Mouse (Mus musculus) gastrocnemius, adult 18-20 months (tissue): ENCODE measurements around the gene Pard3. TPM values are rescaled to one million over a fixed set of nuclear protein-coding genes. Genes with fewer than 3 reads are reported as not detected.

Source experiments
- DNase-seq: peaks from one replicate; pipeline ENCODE4 v3.0.0; 2021; ENCODE audit warnings: low spot score
- long read RNA-seq, 2 experiments: library from polyadenylated mRNA; stranded (forward); transcript quantifications; one replicate each; pipeline ENCODE4 v2.0.0; 2021
- total RNA-seq, 2 experiments: library from RNA; stranded (reverse); gene quantifications; 2 replicates each; pipeline ENCODE4 v1.2.3; 2021

Pard3 gene
- 10 to 100 TPM; 27.7 to 28.5 TPM for total RNA-seq
- long read RNA-seq, experiment 1, full-length matches to known transcripts, result 2 of 16 reads
- long read RNA-seq, experiment 1, partial matches to known transcripts, result 3 of 16 reads
- long read RNA-seq, experiment 1, other reads (novel, unspliced or antisense), result 11 of 16 reads
- long read RNA-seq, experiment 2, full-length matches to known transcripts, result 7 of 21 reads
- long read RNA-seq, experiment 2, partial matches to known transcripts, result 6 of 21 reads
- long read RNA-seq, experiment 2, other reads (novel, unspliced or antisense), result 8 of 21 reads

DNA sequence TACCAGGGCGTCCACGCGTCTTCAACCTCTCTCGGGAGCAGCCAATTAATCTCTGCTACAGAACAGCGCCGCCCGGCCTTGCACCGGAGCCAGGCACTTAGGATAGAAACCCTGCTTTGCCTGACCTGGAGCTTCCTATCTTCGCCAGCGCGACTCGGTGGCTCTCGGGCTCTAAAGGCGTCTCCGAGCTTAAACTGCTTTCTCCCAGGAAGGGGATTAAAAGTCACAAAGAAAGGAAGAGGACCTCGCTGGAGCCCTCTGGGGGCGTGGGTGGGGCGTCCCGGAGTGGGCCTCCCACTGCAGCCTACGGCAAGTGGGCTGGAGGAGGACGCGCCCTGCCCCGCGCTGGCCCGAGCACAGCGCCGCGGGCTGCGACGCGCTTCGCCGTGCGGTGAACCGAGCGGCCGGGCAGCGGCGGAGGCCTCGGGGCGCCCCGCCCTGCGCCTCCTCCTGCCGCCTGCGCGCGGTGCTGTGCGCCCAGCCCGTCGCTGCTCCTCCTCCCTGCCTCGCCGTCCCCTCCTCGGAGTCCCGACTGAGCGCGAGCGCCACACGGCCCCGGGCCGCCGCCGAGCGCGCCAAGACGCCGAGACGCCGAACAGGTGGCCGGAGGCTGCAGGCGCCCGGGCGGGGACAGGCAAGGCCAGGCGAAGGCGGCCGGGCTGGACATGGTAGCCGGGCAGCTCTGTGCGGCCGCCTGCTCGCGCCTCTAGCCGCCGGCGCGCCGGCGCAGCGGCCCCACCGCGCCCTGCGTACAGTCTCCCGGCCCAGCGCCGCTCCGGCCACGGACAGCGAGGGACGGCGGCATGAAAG, at the start of gene Pard3:
Pard3 (plus strand) TSS at position 343 of the 810 bp plus-strand sequence.
- DNase-seq, result peak; percentile 75

DNA sequence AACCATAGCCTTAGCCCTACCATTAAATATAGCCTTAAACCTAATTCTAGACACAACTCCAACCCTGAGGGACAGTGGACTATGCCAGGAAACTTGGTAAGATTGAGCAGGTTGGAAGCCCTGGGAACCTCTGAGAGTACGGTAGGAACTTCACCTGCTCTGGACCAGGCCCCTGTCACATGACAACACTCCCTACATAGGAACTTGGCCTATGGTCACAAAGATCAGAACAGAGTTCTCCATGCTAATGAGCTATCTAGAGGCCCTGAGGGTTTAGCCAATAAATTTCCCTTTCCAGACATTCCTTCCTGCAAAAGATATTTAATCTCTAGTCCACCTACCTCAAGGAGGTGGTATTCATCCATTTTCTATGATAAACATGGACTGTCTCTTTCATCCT, 41.9 kb upstream of the Pard3 start:
- no peak for DNase-seq

GRCm38 (mm10) chr8:127025256-127025717, 38.4 kb upstream of the Pard3 start:
- DNase-seq, result no peak

DNA sequence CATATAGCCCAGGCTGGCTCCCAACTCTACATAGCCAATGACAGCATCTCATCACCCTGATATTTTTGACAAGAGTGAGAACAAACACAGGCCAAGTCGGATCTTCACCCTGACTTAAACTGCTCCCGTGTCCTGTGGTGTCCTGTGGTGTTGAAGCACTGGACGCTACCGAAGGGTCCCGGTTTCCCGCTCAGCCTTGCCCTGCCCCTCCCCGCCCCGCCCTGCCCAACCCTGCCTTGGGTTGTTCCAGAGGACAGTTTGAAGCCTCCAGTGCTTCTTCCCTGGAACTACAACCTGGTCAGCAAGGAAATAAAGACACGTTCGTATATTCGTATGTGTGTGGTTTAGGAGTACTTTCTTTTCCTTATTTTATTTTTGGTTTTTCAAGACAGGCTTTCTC, 37.9 kb upstream of the Pard3 start:
- DNase-seq, result no peak

DNA sequence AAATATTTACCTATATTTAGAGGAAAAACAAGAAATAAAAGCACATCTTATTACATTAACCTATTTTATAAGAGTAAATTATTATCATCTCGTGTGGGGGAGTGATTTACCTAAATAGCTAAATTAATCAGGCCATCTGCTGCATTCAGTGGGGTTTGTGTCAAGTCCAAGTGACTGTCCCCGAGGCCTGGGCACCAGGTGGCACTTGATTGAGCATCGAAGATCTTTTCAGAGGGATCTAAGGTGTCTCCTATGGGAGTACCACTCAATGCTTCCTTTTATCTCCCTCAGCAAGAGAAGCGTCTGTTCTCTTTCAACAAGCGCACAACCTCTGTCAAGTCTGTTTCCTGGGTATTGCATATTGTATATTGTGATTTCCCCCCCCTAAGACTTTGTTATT, 32.2 kb upstream of the Pard3 start:
- DNase-seq, result no peak

DNA sequence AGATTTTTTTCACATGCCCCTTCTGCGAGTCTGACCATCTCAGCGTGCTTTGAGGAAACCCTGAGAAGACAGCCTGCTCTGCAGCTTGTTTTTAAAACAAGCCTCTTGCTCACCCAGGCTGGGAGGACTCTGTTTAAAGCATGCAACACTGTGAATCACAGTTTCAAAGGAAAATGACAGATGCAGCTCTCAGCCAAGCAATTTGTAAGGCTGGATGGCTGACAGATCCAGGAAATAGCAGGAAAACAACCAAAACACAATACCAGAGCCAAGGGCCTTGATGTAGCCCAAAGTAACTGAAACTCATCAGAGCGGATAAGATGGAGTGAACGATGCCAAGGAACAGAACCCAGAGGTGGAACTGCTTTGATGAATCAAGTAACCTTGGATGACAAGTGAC, 24.8 kb upstream of the Pard3 start:
- DNase-seq, result no peak

DNA sequence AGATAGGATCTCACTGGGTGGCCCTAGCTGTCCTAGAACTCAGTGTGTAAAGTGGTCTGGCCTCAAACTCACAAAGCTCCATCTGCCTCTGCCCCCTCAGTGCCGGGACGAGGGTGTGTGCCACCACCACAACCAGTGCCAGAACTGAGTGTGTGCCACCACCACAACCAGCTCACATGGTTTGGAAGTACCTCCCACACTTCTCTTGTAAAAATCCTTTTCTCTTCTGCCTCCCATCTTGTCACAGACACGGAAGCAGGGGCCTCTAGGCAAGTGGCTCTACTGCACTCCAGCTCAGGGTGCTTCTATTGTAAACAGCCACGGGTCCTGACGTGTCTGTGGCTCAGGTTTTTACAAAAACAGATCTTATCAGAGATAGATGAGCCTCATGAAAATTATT, 13.7 kb upstream of the Pard3 start:
- DNase-seq, result no peak

DNA sequence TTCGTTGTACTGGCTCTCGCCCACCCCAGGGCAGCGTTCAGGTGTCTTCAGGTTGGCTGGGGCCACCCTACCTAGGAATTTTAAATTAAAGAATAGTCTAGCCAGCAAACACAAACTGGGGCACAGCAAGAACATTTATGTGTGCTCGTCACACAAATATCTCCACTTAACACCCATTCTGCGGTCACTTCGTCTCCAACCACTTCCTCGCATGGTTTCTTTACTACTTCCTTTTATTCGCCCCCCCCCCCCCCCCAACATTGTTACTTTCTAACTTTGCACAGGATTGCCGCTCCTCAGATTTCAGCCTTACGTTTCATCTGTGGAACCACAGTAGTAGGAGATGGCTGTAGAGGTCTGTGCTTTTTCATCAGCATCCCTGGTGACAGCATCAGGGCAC, 11.6 kb upstream of the Pard3 start:
- no peak for DNase-seq

- DNase-seq, result peak; percentile 41
Observed at GRCm38 (mm10) chr8:127055081-127055480, 8.6 kb upstream of the Pard3 start.

- no peak for DNase-seq
Observed at GRCm38 (mm10) chr8:127058759-127059158, 4.9 kb upstream of the Pard3 start.

- no peak for DNase-seq
Observed at GRCm38 (mm10) chr8:127059826-127060225, 3.9 kb upstream of the Pard3 start.

DNA sequence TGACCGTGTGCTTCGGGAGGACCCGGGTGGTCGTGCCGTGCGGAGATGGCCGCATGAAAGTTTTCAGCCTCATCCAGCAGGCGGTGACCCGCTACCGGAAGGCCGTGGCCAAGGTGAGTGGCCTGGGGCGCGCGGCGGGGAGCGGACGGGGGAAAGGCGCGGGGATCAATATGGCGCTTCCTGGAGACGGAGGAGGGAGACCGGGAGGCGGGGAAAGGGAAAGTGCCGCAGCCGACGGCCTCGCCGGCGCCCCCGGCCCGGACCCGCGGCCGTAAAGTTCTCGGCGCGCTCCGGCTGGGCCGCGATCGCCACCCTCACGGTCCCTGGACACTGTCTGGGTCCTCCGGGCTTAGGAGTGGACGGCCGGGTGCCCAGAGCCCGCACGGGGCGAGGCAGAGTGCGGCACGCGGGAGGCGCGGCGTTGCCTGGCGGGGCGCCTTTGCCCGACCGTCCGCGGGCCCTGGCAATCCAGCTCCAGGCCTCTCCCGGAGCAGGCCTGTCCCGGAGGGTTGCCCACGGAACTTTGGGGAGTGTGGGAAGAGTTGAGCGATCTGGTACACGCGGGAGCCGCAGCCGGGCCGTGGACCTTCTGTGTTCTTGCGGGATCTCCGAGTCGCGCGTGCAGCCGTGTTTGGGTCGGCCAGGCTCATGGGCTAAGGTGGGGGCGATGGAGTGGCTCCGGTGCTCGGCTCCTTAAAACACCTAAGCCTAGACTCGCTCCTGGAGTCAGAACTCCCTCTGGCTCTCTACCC, 844 bp downstream of the Pard3 start:
- peak; percentile 40 for DNase-seq

GRCm38 (mm10) chr8:127065113-127065473, 1.4 kb downstream of the Pard3 start:
- no peak for DNase-seq

DNA sequence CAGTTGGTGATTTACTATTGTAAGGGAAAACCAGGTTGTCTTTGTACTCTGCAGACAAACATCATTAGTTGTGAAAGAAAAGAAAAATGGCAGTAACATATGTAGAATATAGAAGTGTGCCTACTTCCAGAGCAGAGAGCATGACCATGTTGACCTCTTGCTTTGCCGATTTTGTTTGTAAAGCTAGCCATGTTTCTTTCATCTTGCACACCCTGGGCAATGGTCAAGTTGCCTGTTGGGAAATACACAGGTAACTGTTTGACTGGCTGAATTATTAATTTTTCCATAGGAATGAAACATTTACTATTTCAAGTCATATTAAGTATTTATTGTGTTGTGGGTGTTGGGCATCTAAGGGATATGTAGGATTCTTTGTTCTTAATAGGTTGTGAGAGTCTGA, 2.1 kb downstream of the Pard3 start:
- DNase-seq, result no peak

DNA sequence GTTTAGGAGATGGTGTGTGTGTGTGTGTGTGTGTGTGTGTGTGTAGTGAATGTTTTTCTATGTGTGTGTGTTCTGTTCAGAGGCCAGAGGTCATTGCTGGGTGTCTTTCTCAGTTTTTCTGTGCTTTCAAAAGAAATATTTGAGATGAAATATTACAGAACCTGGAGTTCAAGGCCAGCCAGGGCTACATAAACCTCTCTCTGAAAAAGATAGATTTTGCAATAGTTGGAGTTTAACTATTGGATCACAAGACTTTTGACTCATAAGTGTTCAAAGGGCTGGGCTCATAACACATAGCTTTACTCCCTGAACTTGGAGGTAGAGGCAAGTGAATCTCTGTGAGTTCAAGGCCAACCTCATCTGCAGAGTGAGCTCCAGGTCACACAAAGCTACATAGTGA, 2.8 kb downstream of the Pard3 start:
- no peak for DNase-seq

DNA sequence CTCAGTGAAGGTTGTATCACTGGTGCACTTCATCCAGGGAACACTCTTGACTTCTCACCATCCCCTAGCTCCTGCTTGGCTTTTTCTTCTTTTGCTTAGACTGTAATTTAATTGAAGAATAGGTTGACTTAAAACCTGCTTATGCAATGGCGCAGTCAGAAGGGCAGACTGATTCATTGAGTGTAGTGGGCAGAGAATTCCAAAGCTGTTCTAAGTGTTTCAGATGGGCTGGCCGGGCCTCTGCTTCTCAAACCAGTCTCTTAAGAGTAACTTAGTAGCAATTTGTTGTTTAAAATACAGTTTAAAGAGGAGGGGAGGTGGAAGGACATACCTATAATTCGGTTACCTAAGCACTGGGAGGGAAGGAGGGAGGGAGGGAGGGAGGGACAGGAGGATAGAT, 5.0 kb downstream of the Pard3 start:
- no peak for DNase-seq

DNA sequence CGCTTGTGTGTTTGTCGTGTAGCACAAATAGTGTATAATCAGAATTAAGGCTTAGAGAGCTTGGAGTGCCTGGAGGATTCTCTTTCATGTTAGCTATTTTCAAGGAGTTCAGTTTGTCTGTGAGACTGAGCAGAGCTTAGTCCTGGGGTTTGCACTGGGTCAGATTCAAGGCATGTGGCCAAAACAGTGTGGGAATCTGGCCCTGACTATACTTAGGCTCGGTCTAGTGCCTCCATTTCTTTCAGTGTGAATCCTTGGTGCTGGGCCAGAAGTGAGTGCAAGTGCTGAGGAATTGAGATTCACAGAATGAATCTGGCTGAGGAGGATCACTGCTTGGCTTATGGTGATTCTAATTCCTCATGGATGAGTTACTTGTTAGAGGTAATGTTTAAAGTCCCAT, 6.5 kb downstream of the Pard3 start:
- DNase-seq, result peak; percentile 55

- DNase-seq, result peak; percentile 48
Observed at GRCm38 (mm10) chr8:127073052-127073618, 9.4 kb downstream of the Pard3 start.

DNA sequence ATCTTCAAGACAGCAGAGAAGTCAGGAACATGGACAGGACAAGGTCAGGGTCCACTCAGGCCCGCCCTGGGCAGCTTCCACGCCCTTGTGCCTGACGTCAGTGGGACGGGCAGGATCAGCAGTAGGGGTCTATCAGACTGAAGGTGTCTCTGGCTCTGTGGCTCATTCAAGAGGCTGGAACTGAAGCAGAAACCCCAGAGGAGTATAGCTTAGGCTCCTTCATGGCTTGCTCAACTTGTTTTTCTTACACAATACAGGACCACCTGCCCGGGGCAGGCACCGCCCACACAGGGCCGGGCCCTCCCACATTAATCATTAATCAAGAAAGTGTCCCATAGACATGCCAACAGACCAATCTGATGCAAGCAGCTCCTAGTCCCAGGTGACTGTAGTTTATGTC, 12.8 kb downstream of the Pard3 start:
- no peak for DNase-seq

- DNase-seq, result no peak
Observed at GRCm38 (mm10) chr8:127079244-127079805, 15.6 kb downstream of the Pard3 start.

DNA sequence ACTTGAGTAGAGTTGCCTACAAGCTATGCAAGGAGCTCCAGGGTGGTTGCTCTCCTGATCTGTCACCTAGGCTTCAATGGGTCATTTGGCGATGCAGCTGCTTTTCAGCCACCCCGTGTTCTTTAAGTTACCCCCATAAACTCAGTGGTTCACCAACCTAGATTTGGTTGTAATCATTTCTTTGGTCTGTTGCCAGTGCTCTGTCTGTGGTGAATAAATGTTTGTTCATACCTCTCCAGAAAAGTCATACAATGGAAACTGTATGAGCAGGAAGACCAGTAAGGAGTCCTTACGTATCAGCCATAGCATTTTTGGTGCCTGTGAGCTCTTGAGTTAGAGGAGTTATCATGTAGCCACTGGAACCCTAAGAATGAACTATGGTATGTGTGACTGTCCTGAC, 17.6 kb downstream of the Pard3 start:
- DNase-seq, result no peak

DNA sequence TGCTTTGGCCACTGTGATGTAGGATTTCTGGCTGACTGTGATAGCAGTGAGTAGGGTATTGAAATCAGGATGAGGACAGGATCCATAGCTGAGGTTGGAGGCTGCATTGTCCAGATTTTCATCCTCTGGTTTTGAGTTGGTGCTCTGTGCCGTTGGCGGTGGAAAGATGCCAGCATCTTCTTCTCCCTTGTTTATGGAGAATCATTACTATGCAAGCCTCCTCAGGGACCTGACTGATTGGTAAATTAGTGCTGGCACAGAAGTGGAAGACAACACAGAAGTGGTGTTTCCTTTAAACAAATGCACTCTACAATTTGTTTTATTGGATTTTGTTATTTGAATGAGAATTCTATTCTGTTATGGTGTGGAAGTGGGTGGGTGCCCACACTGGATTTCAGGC, 18.8 kb downstream of the Pard3 start:
- no peak for DNase-seq
